Mouse (Mus musculus) gastrocnemius, adult 2 months (tissue): ENCODE measurements around the gene Mitf. TPM values are rescaled to one million over a fixed set of nuclear protein-coding genes. Genes with fewer than 3 reads are reported as not detected.

ENCODE experiments used
- DNase-seq: peaks from one replicate; pipeline ENCODE4 v3.0.0; 2022
- H3K27ac ChIP-seq: fragments of 200-600 bp; 2 replicates; pipeline ENCODE4 v1.8.1; 2022; ENCODE audit warnings: mild to moderate bottlenecking
- H3K4me3 ChIP-seq: fragments of 200-600 bp; 2 replicates; pipeline ENCODE4 v1.8.1; 2022; ENCODE audit warnings: mild to moderate bottlenecking, moderate library complexity
- CTCF ChIP-seq: fragments of 200-600 bp; IDR thresholded peaks from 2 replicates; pipeline ENCODE4 v1.8.1; 2022; ENCODE audit warnings: antibody characterized with exemption, mild to moderate bottlenecking, moderate library complexity
- intact Hi-C: fragments of 180-260 bp; cut with DNase I; formaldehyde crosslinking; loops from one replicate; pipeline ENCODE4 v1.15.1; 2025
- total RNA-seq, 2 experiments: library from RNA; stranded (reverse); gene quantifications; 2 replicates each; pipeline ENCODE4 v1.2.3; 2021

Gene Mitf
- total RNA-seq, 2 experiments from 2014 or later = 14.4 to 21.6 TPM

DNA sequence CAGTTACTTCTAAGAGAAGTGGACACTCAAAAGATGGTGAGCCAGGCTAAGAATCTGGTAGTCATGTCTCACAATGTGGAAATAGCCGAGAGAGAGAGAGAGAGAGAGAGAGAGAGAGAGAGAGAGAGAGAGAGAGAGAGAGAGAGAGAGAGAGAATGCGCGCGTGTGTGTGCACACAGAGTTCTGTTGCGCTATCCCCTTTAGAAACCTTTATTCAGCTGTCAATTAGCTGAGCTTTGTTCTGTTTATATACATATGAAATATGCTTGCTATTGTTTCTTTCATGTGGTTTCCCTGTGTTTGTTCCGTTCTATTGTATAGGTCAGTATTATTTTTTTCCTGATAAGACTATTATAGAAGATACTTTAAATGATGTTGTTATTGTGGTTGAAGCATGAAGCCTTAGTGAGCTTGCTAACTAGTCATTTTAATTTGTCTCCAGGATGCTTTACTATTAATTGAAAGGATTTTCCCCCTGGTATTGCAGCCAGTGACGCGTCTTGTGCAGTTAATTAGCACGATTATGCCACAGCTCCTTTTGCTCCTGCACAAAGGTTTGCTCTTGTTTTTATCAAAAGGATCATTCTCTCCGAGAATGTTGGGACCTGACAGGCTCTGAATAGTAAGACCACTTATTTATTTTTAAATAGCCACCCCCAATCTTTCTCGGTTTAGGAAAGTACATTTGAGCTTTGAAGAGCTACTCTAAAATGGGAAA lies 131.2 kb downstream of the Mitf start:
- intact Hi-C loops = no loop called here
- no peak overlapping the region for H3K4me3 ChIP-seq
- DNase-seq = no peak
- TF ChIP-seq CTCF = no peak
- H3K27ac ChIP-seq = no peak overlapping the region

DNA sequence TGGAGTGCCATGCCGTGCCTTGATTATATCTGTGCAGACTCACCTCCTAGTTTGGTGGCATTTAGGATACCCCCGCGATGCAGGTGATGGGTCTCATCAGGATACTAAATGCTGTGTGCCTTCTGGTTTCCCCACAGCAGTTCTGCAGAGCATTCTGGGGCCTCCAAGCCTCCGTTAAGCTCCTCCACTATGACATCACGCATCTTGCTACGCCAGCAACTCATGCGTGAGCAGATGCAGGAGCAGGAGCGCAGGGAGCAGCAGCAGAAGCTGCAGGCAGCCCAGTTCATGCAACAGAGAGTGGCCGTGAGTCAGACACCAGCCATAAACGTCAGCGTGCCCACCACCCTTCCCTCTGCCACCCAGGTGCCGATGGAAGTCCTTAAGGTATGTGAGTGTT lies 134.1 kb downstream of the Mitf start:
- no peak overlapping the region for H3K27ac ChIP-seq
- H3K4me3 ChIP-seq = no peak overlapping the region
- no peak for TF ChIP-seq CTCF
- intact Hi-C loops = no loop called here
- no peak for DNase-seq

DNA sequence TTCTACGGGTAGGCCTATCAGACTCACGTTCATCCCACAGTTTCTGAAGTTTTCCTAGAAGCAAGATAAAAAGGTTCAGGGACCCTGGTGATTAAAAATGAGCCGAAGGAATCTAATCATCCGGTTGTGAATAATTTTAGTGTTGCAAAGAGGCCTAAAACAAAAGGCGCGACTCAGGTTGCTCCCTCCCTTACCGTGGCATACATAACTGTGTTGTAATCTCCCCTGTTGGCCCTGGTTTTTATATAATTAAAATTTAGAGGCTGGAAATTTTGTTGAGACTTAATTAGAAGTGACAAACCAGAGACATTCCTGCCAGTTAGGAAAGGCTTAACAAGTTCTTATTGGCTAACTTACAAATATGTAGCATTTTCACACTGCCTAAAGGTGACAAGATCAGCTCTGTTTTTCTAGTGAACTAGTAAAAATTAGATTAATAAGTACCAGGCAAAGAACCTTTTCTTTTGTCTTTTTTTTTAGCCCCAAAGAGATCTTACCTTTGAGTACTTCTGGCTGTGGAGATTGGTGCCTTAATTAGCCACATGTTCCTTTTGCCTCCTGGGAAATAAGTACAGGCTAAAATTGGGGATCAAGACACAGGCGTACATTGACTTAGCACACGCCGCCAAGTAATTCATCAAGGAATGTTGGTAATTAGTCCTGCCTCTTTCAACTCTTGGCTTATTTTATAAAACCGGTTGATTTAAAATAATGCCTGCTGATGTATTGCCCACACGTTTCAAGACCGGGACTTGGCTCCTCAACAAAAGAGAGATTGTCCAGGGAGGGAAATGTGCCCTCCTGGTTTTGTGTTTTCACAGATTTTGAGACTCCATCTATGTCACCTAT lies 143.4 kb downstream of the Mitf start:
- H3K4me3 ChIP-seq = no peak overlapping the region
- DNase-seq = no peak
- intact Hi-C loops = no loop called here
- no peak for TF ChIP-seq CTCF
- H3K27ac ChIP-seq = no peak overlapping the region

DNA sequence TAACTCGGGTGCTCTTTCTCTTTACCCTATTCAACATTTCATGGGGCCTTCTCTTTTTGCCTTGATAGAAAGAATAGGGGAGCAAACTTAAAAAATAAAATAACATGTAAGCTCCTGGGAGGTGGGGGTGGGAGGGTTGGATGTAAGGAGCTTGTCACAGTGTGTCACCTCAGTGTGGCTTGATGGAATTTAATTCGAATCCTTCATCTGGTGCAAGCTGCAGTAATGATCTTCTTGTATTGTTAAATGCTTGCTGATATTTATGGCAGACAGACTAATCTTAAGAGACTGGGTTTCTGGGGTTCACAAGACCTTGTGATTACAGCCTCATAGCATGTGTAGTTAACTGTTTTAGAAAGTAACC lies 144.0 kb downstream of the Mitf start:
- no peak for DNase-seq
- intact Hi-C loops = no loop called here
- Histone ChIP-seq H3K4me3 (no peak overlapping the region), H3K27ac (no peak overlapping the region)
- TF ChIP-seq CTCF = no peak

DNA sequence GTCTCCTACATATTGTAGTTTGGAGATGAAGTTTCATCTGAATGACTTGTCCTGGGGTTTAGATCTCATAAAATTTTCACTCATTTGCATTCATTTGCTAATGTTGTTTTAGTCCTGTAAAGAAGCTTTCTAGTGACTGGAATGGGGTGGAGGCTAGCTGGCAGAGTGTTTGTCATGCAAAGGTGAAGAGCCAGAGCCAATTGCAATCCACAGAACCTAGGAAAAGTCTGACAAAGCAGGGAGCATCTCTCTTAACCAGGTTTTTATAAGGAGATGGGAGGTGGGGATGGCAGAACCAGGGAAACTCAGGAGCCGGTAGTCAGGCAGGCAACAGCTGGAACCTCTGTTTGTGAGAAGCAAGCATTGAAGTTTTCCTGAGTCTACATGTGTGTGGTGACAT lies 144.9 kb downstream of the Mitf start:
- intact Hi-C loops = no loop called here
- DNase-seq = no peak
- TF ChIP-seq CTCF = no peak
- no peak overlapping the region for H3K27ac ChIP-seq
- H3K4me3 ChIP-seq = no peak overlapping the region

DNA sequence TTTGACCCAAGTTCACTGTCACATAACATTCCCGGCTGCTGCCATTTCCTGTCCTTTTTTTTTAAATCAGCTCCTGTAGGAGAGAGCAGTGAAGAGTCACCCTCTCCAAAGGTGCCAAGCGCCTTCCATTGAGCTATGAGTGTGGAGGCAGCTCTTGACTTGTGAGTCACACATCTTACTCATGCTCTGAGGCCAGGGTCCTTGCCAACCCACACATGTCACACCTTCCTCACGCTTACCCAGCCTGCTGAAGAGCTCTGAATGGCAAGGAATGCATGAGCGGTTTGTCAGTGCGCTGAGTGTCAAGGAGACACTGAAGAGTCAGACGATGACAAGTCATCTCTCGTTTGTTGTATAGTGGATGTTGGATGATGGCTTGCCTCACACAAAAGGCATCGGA lies 146.0 kb downstream of the Mitf start:
- Histone ChIP-seq H3K27ac (no peak overlapping the region), H3K4me3 (no peak overlapping the region)
- no peak for DNase-seq
- intact Hi-C loops = no loop called here
- no peak for TF ChIP-seq CTCF

DNA sequence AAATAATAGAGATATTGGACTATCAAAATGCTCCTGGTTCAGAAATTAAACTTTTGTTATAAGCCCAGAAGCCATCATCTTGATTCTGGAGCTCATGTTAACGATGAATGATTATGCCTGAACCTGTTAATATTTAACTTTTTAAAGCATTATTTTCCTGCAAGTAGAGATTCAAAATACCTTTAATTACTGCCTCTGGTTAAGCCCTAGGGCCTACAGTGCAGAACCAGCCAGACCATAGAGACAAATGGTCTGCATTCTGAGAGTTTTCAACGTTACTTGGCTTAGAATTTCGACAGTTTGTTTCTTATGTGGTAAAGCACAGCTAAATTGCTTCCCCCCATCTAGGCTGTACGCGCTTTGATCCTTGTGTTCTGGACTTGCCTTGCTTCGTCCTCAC lies 149.3 kb downstream of the Mitf start:
- intact Hi-C loops = no loop called here

DNA sequence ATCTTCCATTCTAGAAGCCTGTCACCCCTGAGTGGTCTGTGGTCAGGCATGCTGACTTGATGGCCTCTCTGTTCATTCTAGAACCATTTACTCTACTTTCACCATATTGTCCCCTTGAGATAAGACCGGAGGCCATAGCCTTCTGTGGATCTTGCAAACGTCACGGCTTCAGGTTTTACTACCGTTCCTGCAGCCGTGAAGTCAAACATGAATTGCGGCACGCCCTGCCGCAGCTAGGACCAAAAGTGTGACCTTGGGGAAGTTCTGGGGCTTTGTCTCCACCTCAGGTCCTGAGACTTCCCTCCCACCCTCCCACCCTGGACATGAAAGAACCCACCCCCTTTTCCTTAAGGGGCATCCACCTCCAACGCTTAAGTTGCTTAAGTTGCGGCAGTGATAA lies 149.8 kb downstream of the Mitf start:
- no peak for DNase-seq
- Histone ChIP-seq H3K27ac (no peak overlapping the region), H3K4me3 (no peak overlapping the region)
- no peak for TF ChIP-seq CTCF
- intact Hi-C loops = no loop called here

More for the DNA sequence above, 149.3 kb downstream of the Mitf start:
- Histone ChIP-seq H3K4me3 (no peak overlapping the region), H3K27ac (no peak overlapping the region)
- TF ChIP-seq CTCF = no peak
- DNase-seq = no peak

DNA sequence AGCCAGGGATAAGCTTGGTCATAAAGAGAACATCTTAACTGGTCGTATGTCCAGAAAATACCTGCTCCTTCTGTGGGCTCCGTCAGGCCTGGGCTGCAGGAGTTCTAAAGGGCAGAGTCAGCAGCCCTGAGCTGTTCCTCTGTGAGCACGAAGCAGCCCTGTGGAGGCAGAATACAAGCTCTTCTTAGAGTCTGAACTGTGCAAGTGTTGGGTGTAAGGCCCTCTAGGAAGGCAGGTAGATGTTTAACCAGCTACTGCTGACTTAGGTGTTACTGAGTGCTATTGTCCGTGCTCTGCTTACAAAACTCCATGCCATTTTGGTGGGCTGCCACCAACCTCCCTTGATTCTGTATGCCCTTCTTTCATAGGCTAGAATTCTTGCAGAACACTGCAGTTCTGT lies 151.4 kb downstream of the Mitf start:
- intact Hi-C loops = no loop called here
- DNase-seq = no peak
- Histone ChIP-seq H3K27ac (no peak overlapping the region), H3K4me3 (no peak overlapping the region)
- TF ChIP-seq CTCF = no peak

DNA sequence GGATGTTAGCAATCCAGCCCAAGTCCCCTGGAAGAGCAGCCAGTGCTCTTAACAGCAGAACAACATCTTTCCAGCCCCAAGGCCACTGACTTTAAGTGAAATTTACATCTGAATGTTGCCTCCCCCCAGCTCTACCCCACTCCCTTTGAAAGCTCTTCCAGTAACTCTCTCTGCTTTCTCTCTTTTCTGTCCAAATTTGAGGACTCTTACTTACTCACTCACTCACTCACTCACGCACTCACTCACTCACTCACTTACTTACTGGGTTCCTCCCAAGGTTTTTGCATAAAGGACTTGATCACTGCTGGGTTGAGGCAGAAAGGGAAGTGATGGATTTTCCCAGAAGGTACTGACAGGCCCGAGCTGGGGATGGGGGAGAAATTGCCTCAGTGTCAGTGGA lies 154.9 kb downstream of the Mitf start:
- Histone ChIP-seq H3K4me3 (no peak overlapping the region), H3K27ac (no peak overlapping the region)
- DNase-seq = no peak
- no peak for TF ChIP-seq CTCF
- intact Hi-C loops = no loop called here

DNA sequence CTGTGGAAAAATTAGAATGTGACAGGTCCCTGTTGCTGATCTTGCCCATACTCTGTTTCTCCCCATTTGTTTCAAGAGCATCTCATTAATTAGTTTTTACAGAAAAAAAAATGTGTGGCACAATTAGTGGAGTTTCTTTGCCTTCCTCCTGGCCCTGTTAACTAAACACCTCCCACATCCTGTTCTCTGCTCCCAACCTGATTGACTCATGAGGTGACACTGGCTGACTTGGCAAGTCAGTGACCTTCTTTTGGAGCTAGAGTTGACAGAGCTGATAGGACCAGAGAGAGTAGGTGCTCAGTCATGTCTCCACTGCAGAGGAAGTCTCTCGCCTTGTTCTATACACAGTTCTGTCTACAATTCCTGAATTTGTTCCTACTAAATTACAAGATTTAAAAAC lies 155.5 kb downstream of the Mitf start:
- Histone ChIP-seq H3K27ac (no peak overlapping the region), H3K4me3 (no peak overlapping the region)
- no peak for DNase-seq
- no peak for TF ChIP-seq CTCF
- intact Hi-C loops = no loop called here

DNA sequence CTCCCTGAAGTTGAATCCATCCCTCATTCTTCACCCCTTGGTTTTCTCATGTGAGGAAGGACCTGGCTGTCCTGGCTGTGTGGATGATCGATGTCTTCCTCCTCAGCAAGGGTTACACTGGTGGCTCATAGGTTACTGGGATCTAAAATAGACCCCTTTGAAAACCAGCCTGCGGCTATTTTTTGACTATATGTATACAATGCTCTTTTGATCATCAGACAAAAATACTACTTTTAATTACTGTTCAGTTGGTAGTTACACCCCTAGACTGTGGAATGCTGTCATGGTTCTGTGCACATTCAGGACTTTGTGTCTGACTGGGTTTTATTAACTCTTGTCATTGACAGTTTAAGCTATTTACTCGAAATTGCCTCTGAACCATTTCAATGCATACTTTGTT lies 157.9 kb downstream of the Mitf start:
- no peak for DNase-seq
- Histone ChIP-seq H3K4me3 (no peak overlapping the region), H3K27ac (no peak overlapping the region)
- no peak for TF ChIP-seq CTCF
- intact Hi-C loops = no loop called here

DNA sequence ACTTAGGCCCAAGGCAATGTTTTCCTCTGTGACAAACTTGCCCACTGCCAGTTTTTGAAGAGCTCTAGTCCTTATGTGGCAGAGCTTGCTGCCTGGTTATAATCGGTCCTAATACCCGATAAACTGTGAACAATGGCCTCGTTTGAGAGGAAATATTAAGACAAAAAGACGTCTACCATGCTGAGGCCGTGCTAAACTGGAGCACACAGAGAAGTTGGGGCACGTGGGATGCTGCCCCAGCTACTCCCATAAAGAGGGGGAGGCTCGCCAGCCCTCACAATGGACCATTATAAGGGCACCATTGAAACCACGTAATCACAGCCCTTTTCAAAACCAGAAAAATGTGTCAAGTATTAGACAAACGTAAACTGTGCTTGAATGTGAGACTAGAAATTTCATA lies 174.8 kb downstream of the Mitf start:
- intact Hi-C loops = loop anchor here (2.0 kb wide), 1 partner anchor 55 kb away; no protein-coding TSS in a partner anchor
- Histone ChIP-seq H3K27ac (no peak overlapping the region), H3K4me3 (no peak overlapping the region)
- TF ChIP-seq CTCF = no peak
- DNase-seq = no peak

DNA sequence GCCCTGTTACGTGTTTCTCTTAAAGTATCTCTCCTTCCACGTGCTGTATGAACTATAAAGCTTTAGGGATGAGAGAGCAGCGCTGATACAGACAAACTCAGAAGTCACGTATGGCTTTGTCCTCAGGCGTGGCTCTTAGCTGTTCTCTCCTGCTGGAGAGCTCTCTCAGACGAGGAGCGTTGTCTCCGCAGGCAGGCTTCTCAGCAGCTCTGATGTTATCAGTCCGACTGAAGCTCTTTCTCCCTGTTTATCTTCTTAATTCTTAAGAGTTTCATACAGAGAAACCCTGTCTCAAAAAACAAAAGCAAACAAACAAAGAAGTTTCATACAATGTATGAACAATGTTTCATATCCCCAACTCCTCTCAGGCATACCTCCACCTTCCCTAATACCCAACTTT lies 178.8 kb downstream of the Mitf start:
- Histone ChIP-seq H3K27ac (no peak overlapping the region), H3K4me3 (no peak overlapping the region)
- TF ChIP-seq CTCF = no peak
- no peak for DNase-seq
- intact Hi-C loops = no loop called here
